Mouse (Mus musculus) kidney, adult 9 months (tissue): ENCODE measurements around the gene Fam160b1.

Experiments
- DNase-seq: peaks from one replicate; pipeline ENCODE4 v3.0.0; 2022

Fam160b1 gene

GRCm38 (mm10) chr19:57360341-57361130 is at the start of gene Fam160b1:
Gene Fam160b1, plus strand, starts transcription at chr19:57360680.
- peak; percentile 96 for DNase-seq

- DNase-seq, result peak; percentile 85
Observed at GRCm38 (mm10) chr19:57313226-57313625, 47.3 kb upstream of the Fam160b1 start.

GRCm38 (mm10) chr19:57313891-57314345 is 46.6 kb upstream of the Fam160b1 start:
- DNase-seq, result peak; percentile 33

GRCm38 (mm10) chr19:57314346-57315012 is 46.0 kb upstream of the Fam160b1 start, which contains the start of gene Ablim1:
Gene Ablim1, minus strand, starts transcription at chr19:57314919.
- peak; percentile 91 for DNase-seq

- DNase-seq, result no peak
Observed at GRCm38 (mm10) chr19:57315013-57315565, 45.4 kb upstream of the Fam160b1 start.

GRCm38 (mm10) chr19:57316597-57316996 is 43.9 kb upstream of the Fam160b1 start:
- no peak for DNase-seq

GRCm38 (mm10) chr19:57320656-57321382 is 39.7 kb upstream of the Fam160b1 start:
- DNase-seq, result no peak

- DNase-seq, result no peak
Observed at GRCm38 (mm10) chr19:57321839-57322238, 38.6 kb upstream of the Fam160b1 start.

GRCm38 (mm10) chr19:57322491-57322890 is 38.0 kb upstream of the Fam160b1 start:
- no peak for DNase-seq

- DNase-seq, result no peak
Observed at GRCm38 (mm10) chr19:57323087-57323486, 37.4 kb upstream of the Fam160b1 start.

- peak; percentile 71 for DNase-seq
Observed at GRCm38 (mm10) chr19:57325748-57326300, 34.7 kb upstream of the Fam160b1 start.

GRCm38 (mm10) chr19:57327679-57328078 is 32.8 kb upstream of the Fam160b1 start:
- no peak for DNase-seq

GRCm38 (mm10) chr19:57328269-57328668 is 32.2 kb upstream of the Fam160b1 start:
- DNase-seq, result no peak

GRCm38 (mm10) chr19:57328792-57329191 is 31.7 kb upstream of the Fam160b1 start:
- DNase-seq, result peak; percentile 57

- DNase-seq, result no peak
Observed at GRCm38 (mm10) chr19:57330309-57330708, 30.2 kb upstream of the Fam160b1 start.

GRCm38 (mm10) chr19:57331237-57331636 is 29.2 kb upstream of the Fam160b1 start:
- DNase-seq, result no peak

- DNase-seq, result no peak
Observed at GRCm38 (mm10) chr19:57333356-57333755, 27.1 kb upstream of the Fam160b1 start.

- DNase-seq, result no peak
Observed at GRCm38 (mm10) chr19:57335135-57335534, 25.3 kb upstream of the Fam160b1 start.

- no peak for DNase-seq
Observed at GRCm38 (mm10) chr19:57339281-57339864, 21.1 kb upstream of the Fam160b1 start.

GRCm38 (mm10) chr19:57340900-57341742 is 19.4 kb upstream of the Fam160b1 start:
- no peak for DNase-seq

- DNase-seq, result no peak
Observed at GRCm38 (mm10) chr19:57343860-57344259, 16.6 kb upstream of the Fam160b1 start.
